Mouse (Mus musculus) C2C12 (cell line): ENCODE data around the gene Sdc4.

Experiments used
- CEBPB ChIP-seq: IDR thresholded peaks from one replicate; pipeline ENCODE4 v1.6.1; 2011; ENCODE audit warnings: low read depth, mild to moderate bottlenecking, control low read depth, moderate library complexity
- CTCF ChIP-seq: IDR thresholded peaks from one replicate; pipeline ENCODE4 v1.5.1; 2011; ENCODE audit not compliant: control insufficient read depth, insufficient read depth, insufficient read length
- MAX ChIP-seq: IDR thresholded peaks from one replicate; pipeline ENCODE4 v1.6.1; 2011; ENCODE audit warnings: mild to moderate bottlenecking, control low read depth
- MYOG ChIP-seq: IDR thresholded peaks from one replicate; pipeline ENCODE4 v1.6.1; 2011; ENCODE audit not compliant: control insufficient read depth, insufficient read length; ENCODE audit errors: extremely low read depth

- TF ChIP-seq CTCF (no peak), MAX (no peak), CEBPB (no peak), MYOG (no peak)
Measured at GRCm38 (mm10) chr2:164487115-164487527, 43.4 kb upstream of the Sdc4 start.
